Comparison of ENCODE assay signal across 8 mouse cellular contexts in genomic region chr7:24326273-24327135, GRCm38 (mm10). TPM values are rescaled to one million over a fixed set of nuclear protein-coding genes. Genes with fewer than 3 reads are reported as not detected.
DNase-seq lines count a peak whose midpoint lies in the region; ATAC-seq and TF ChIP-seq lines count a peak whose summit lies in the region.
"Had no signal": no experiment of that assay in that cellular context is flagged by ENCODE, and none has a peak within 500 bp of the region (broad histone marks: within the 10 kb centered on the region; RNA-seq: fewer than 3 reads in every experiment).

No protein-coding gene starts in this region.

- H3K9me3 ChIP-seq in hindbrain, embryonic 13.5 days: peaks cover 11% of the 10 kb centered on the region; the same call in 1 of the 2 replicates
- H3K9me3 ChIP-seq in lung, embryonic 16.5 days (ENCODE audit: control insufficient read depth, low read length): peaks cover 8% of the 10 kb centered on the region
- H3K9me3 ChIP-seq in stomach, postnatal 0 days (ENCODE audit: control insufficient read depth, low read length): 0 out of 2 replicates have a peak, but pooled peaks cover 2% of the 10 kb centered on the region

- peak overlapping the region; percentile 50; the same call in 1 of the 2 replicates for H3K27ac ChIP-seq in hindbrain, embryonic 13.5 days
- peak overlapping the region; percentile 53; the same call in 1 of the 2 replicates for H3K27ac ChIP-seq in lung, embryonic 16.5 days (ENCODE audit: low read length)
- H3K27ac ChIP-seq in stomach, postnatal 0 days (replicated peaks): no peak overlapping the region

- peak overlapping the region; percentile 56 for H3K9ac ChIP-seq in hindbrain, embryonic 13.5 days
- peak overlapping the region; percentile 51 for H3K9ac ChIP-seq in lung, embryonic 16.5 days (ENCODE audit: low read length)
- H3K9ac ChIP-seq in stomach, postnatal 0 days (ENCODE audit: low read length): no peak overlapping the region

- peak; percentile 28 for DNase-seq in right cerebral cortex, adult 18-20 months
- DNase-seq in right cerebral cortex, postnatal 14 days: no peak
- DNase-seq in stomach, postnatal 0 days (ENCODE audit: low spot score): no peak
- DNase-seq in layer of hippocampus, postnatal 25 days (ENCODE audit: extremely low spot score in 1 of 2, low spot score in 1 of 2): no peak
- DNase-seq in kidney, postnatal 10 days: no peak

- H3K4me1 ChIP-seq in hindbrain, embryonic 13.5 days (replicated peaks): peaks cover 15% of the 10 kb centered on the region
- H3K4me1 ChIP-seq in lung, embryonic 16.5 days (replicated peaks; ENCODE audit: control insufficient read depth, insufficient read depth, low read length): peaks cover 6% of the 10 kb centered on the region
- H3K4me1 ChIP-seq in stomach, postnatal 0 days (replicated peaks; ENCODE audit: control insufficient read depth, insufficient read depth): no peaks in the 10 kb centered on the region

- H3K4me2 ChIP-seq in hindbrain, embryonic 13.5 days: peak overlapping the region; percentile 53
- peak overlapping the region; percentile 56 for H3K4me2 ChIP-seq in lung, embryonic 16.5 days (ENCODE audit: low read depth, low read length)
- peak overlapping the region; percentile 41 for H3K4me2 ChIP-seq in stomach, postnatal 0 days (replicated peaks; ENCODE audit: low read depth)

- no peaks in the 10 kb centered on the region for H3K27me3 ChIP-seq in hindbrain, embryonic 13.5 days
- H3K27me3 ChIP-seq in lung, embryonic 16.5 days (ENCODE audit: control insufficient read depth, insufficient read depth, low read depth, low read length): no peaks in the 10 kb centered on the region
- H3K27me3 ChIP-seq in stomach, postnatal 0 days (ENCODE audit: control insufficient read depth, insufficient read depth, low read length): no peaks in the 10 kb centered on the region

- no peak for TF ChIP-seq CTCF in stomach, postnatal 0 days (IDR thresholded peaks at IDR 0.05; ENCODE audit: low read depth)

- peak overlapping the region; percentile 30 for H3K4me3 ChIP-seq in hindbrain, embryonic 13.5 days
- H3K4me3 ChIP-seq in lung, embryonic 16.5 days (ENCODE audit: low read length): peak overlapping the region; percentile 37
- H3K4me3 ChIP-seq in stomach, postnatal 0 days (ENCODE audit: low read depth, low read length): peak overlapping the region; percentile 22

- 35% methylated on average over 20 of the region's 20 CpGs for WGBS in hindbrain, embryonic 13.5 days
- WGBS in lung, embryonic 16.5 days: 50% methylated on average over 20 of the region's 20 CpGs
- 55% methylated on average over 20 of the region's 20 CpGs for WGBS in stomach, postnatal 0 days

- TF ChIP-seq EP300 in stomach, postnatal 0 days (optimal IDR thresholded peaks at IDR 0.05): no peak

- ATAC-seq in hindbrain, embryonic 13.5 days (ENCODE audit: low FRiP score): peak; percentile 77
- ATAC-seq in lung, embryonic 16.5 days (ENCODE audit: low read depth): peak; percentile 66
- ATAC-seq in stomach, postnatal 0 days (ENCODE audit: low FRiP score, low TSS enrichment): no peak

- H3K36me3 ChIP-seq in hindbrain, embryonic 13.5 days: no peaks in the 10 kb centered on the region
- no peaks in the 10 kb centered on the region for H3K36me3 ChIP-seq in lung, embryonic 16.5 days (ENCODE audit: control insufficient read depth, insufficient read depth, low read length)
- H3K36me3 ChIP-seq in stomach, postnatal 0 days (ENCODE audit: control insufficient read depth, insufficient read depth, low read length): no peaks in the 10 kb centered on the region

RNA-seq across cellular contexts. Expression of gene Tescl, which starts 7.2 kb away (rescaled TPM):
- polyA plus RNA-seq in hindbrain, embryonic 13.5 days (2015; fragmentation: Nextera tagmentation; extraction: Ambion mirVana): 0.19 TPM in 1 of 2 replicates, not detected in the other
- not detected in 2 replicates for polyA plus RNA-seq in lung, embryonic 16.5 days (2015; fragmentation: Nextera tagmentation; extraction: Ambion mirVana)
- 0.15 and 0.42 TPM in 2 replicates for polyA plus RNA-seq in stomach, postnatal 0 days (2015; fragmentation: Nextera tagmentation; extraction: Ambion mirVana)
- not detected for total RNA-seq in layer of hippocampus, postnatal 25 days (2021)
- total RNA-seq: hematopoietic stem cell, adult 5-6 weeks had no signal

RNA-seq across cellular contexts. Expression of gene Zfp94, which starts 10.0 kb away (rescaled TPM):
- 18.5 and 20.7 TPM in 2 replicates for polyA plus RNA-seq in hindbrain, embryonic 13.5 days (2015; fragmentation: Nextera tagmentation; extraction: Ambion mirVana)
- polyA plus RNA-seq in lung, embryonic 16.5 days (2015; fragmentation: Nextera tagmentation; extraction: Ambion mirVana): 10.2 and 11.3 TPM in 2 replicates
- polyA plus RNA-seq in stomach, postnatal 0 days (2015; fragmentation: Nextera tagmentation; extraction: Ambion mirVana): 4.8 and 5.5 TPM in 2 replicates
- total RNA-seq in layer of hippocampus, postnatal 25 days (2021): 10 to 100 TPM; 12.5 to 15.0 TPM

RNA-seq across cellular contexts. Expression of gene Lypd5, which starts 22.5 kb away (rescaled TPM):
- not detected in 2 replicates for polyA plus RNA-seq in hindbrain, embryonic 13.5 days (2015; fragmentation: Nextera tagmentation; extraction: Ambion mirVana)
- polyA plus RNA-seq in lung, embryonic 16.5 days (2015; fragmentation: Nextera tagmentation; extraction: Ambion mirVana): 0.06 and 0.33 TPM in 2 replicates
- 196 and 201 TPM in 2 replicates for polyA plus RNA-seq in stomach, postnatal 0 days (2015; fragmentation: Nextera tagmentation; extraction: Ambion mirVana)
- total RNA-seq in layer of hippocampus, postnatal 25 days (2021): not detected
- total RNA-seq: hematopoietic stem cell, adult 5-6 weeks had no signal

RNA-seq across cellular contexts. Expression of gene Zfp61, which starts 25.5 kb away (rescaled TPM):
- 44.1 and 50.3 TPM in 2 replicates for polyA plus RNA-seq in hindbrain, embryonic 13.5 days (2015; fragmentation: Nextera tagmentation; extraction: Ambion mirVana)
- 32.7 and 34.1 TPM in 2 replicates for polyA plus RNA-seq in lung, embryonic 16.5 days (2015; fragmentation: Nextera tagmentation; extraction: Ambion mirVana)
- polyA plus RNA-seq in stomach, postnatal 0 days (2015; fragmentation: Nextera tagmentation; extraction: Ambion mirVana): 12.9 and 13.8 TPM in 2 replicates
- total RNA-seq in layer of hippocampus, postnatal 25 days (2021): 10 to 100 TPM; 24.1 to 27.5 TPM

RNA-seq across cellular contexts. Expression of gene Kcnn4, which starts 43.6 kb away (rescaled TPM):
- polyA plus RNA-seq in hindbrain, embryonic 13.5 days (2015; fragmentation: Nextera tagmentation; extraction: Ambion mirVana): 1.2 and 1.5 TPM in 2 replicates
- polyA plus RNA-seq in lung, embryonic 16.5 days (2015; fragmentation: Nextera tagmentation; extraction: Ambion mirVana): 3.2 and 5.7 TPM in 2 replicates
- 15.5 and 17.0 TPM in 2 replicates for polyA plus RNA-seq in stomach, postnatal 0 days (2015; fragmentation: Nextera tagmentation; extraction: Ambion mirVana)
- total RNA-seq in layer of hippocampus, postnatal 25 days (2021): under 1 TPM; 0.27 to 0.47 TPM

Comparison
In these comparisons a context has a peak if more than half of its experiments do, and no peak if none do; other contexts are left out.
1. RNA of gene Lypd5, which starts 22.5 kb away (polyA plus RNA-seq): 196 to 201 TPM in stomach, postnatal 0 days; 0.06 to 0.33 TPM in lung, embryonic 16.5 days and not detected in hindbrain, embryonic 13.5 days; every median in the first group is over 100 times any median in the second.
2. Peak in every context shown above with its lines, with median percentiles within 50 percentile points of each other: H3K4me2 ChIP-seq and H3K4me3 ChIP-seq.